Mouse (Mus musculus) liver, adult 2 months (tissue): Measurements from ENCODE around the gene Catsperd. TPM values are rescaled to one million over a fixed set of nuclear protein-coding genes. Genes with fewer than 3 reads are reported as not detected.

ENCODE experiments used
- DNase-seq: peaks from one replicate; pipeline ENCODE4 v3.0.0-alpha.2; 2011; ENCODE audit warnings: low read depth, low spot score; ENCODE audit errors: extremely low read depth
- H3K27ac ChIP-seq: fragments of 200-500 bp; replicated peaks from 2 replicates; pipeline ENCODE4 v1.5.1; 2012; ENCODE audit warnings: low read depth, mild to moderate bottlenecking, control low read depth, inconsistent platforms, low read length; ENCODE audit not compliant: insufficient read depth
- H3K27me3 ChIP-seq: fragments of 200-500 bp; 2 replicates; pipeline ENCODE4 v1.6.1; 2012; ENCODE audit warnings: mild to moderate bottlenecking, moderate library complexity, low read length, inconsistent platforms; ENCODE audit not compliant: control insufficient read depth, insufficient read depth
- H3K36me3 ChIP-seq: fragments of 200-500 bp; 2 replicates; pipeline ENCODE4 v1.6.1; 2012; ENCODE audit warnings: low read length, inconsistent platforms; ENCODE audit not compliant: control insufficient read depth, insufficient read depth
- H3K4me1 ChIP-seq: fragments of 200-500 bp; 2 replicates; pipeline ENCODE4 v1.6.1; 2011; ENCODE audit warnings: low read length; ENCODE audit not compliant: control insufficient read depth, insufficient read depth
- H3K4me3 ChIP-seq: fragments of 200-500 bp; 2 replicates; pipeline ENCODE4 v1.5.1; 2011; ENCODE audit warnings: low read depth, mild to moderate bottlenecking, control low read depth, low read length, moderate library complexity; ENCODE audit not compliant: insufficient read depth
- H3K79me2 ChIP-seq: fragments of 200-500 bp; 2 replicates; pipeline ENCODE4 v1.6.1; 2012; ENCODE audit warnings: inconsistent platforms, mild to moderate bottlenecking, low read length, moderate library complexity; ENCODE audit not compliant: control insufficient read depth, insufficient read depth
- H3K9ac ChIP-seq: fragments of 200-500 bp; 2 replicates; pipeline ENCODE4 v1.6.1; 2012; ENCODE audit warnings: low read depth, mild to moderate bottlenecking, control low read depth, inconsistent platforms, low read length
- CTCF ChIP-seq: fragments of 200-500 bp; IDR thresholded peaks from 2 replicates; pipeline ENCODE4 v1.5.1; 2011; ENCODE audit warnings: low read depth, low read length, control low read depth
- POLR2A ChIP-seq: fragments of 200-500 bp; IDR thresholded peaks from 2 replicates; pipeline ENCODE4 v1.6.1; 2011; ENCODE audit warnings: low read length, control low read depth; ENCODE audit not compliant: insufficient read depth; ENCODE audit errors: extremely low read depth
- WGBS: fragments of 180-500 bp; shearing (Covaris S2); methylation state at CpG from one replicate; pipeline ENCODE4 v1.1.7; 2018; 5-methylcytosine and 5-hydroxymethylcytosine counted together
- polyA plus RNA-seq: library from polyadenylated mRNA; depleted of rRNA; stranded (reverse); fragments of >200 nt; gene quantifications from 2 replicates; pipeline ENCODE4 v1.2.3, GENCODE M21; 2012
- total RNA-seq: library from RNA; depleted of rRNA; stranded (reverse); fragments of >200 nt; gene quantifications from 2 replicates; pipeline ENCODE4 v1.2.3, GENCODE M21; 2014

The Catsperd gene
- total and polyA plus RNA-seq, 2 experiments, result 1.0 to 4.0 TPM

DNA sequence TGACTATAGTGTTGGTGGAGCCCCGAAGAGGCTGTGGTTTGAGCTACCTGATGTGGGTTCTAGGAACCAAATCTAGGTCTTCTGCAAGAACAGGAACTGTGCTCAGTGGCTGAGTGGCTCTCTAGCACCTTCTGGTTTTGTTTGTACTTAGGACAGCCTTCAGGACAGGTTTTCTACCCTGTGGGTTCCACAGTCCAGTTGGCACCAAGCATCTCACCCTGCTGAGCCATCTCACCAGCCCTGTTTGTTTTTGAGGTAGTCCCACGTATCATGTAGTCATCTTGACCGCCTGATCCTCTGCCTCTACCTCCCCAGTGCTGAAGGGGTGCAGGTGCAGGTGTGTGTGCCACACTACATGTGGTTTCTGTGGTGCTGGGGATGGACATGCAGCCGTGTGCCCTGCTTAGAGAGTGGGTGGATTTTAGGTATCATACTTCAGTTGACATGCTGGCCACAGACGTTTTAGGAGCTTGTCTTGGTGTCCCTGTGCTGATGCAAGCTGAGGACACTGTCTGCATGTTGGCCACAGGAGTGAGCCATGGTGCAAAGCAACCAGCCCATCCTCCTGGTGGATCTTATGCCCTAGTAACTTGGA, 55.7 kb downstream of the Catsperd start:
- Histone ChIP-seq H3K79me2 (peaks cover 41% of the 10 kb centered on the region), H3K9ac (no peak overlapping the region), H3K27ac (peak overlapping the region; percentile 61), H3K4me1 (peaks cover 45% of the 10 kb centered on the region), H3K27me3 (no peaks in the 10 kb centered on the region), H3K36me3 (no peaks in the 10 kb centered on the region; the same call in 1 of the 2 replicates), H3K4me3 (no peak overlapping the region)
- peak; percentile 85 for DNase-seq
- no peak for TF ChIP-seq POLR2A
- TF ChIP-seq CTCF, result no peak
- WGBS, result 37% methylated on average over 5 of the region's 5 CpGs

DNA sequence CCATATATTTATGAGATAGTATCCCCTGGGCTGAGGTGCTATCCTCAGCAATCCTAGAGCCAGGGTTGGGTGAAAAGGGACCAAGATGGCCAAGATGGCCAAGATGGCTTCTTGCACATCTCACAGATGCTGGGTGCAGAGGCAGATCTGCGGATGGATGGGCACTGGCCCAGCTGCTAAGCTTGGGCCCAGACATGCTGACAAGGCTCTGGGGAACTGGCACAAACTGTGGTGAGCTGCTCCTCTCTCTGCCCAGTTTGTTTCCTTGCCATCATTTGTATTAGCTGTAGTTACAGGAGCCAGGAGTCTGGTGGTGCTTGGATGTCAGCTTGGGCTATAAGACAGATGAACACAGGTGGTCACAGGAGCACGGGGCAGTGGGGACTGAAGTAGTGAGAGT, 56.7 kb downstream of the Catsperd start:
- peaks cover 3% of the 10 kb centered on the region; the same call in 1 of the 2 replicates for H3K36me3 ChIP-seq
- H3K27ac ChIP-seq, result peak overlapping the region; percentile 64; the same call in 1 of the 2 replicates
- H3K27me3 ChIP-seq, result no peaks in the 10 kb centered on the region
- peaks cover 45% of the 10 kb centered on the region for H3K4me1 ChIP-seq
- TF ChIP-seq CTCF, result no peak
- no peak for TF ChIP-seq POLR2A
- WGBS, result 59% methylated on average over 2 of the region's 2 CpGs
- DNase-seq, result no peak
- H3K4me3 ChIP-seq, result no peak overlapping the region
- H3K79me2 ChIP-seq, result peaks cover 33% of the 10 kb centered on the region
- no peak overlapping the region for H3K9ac ChIP-seq

DNA sequence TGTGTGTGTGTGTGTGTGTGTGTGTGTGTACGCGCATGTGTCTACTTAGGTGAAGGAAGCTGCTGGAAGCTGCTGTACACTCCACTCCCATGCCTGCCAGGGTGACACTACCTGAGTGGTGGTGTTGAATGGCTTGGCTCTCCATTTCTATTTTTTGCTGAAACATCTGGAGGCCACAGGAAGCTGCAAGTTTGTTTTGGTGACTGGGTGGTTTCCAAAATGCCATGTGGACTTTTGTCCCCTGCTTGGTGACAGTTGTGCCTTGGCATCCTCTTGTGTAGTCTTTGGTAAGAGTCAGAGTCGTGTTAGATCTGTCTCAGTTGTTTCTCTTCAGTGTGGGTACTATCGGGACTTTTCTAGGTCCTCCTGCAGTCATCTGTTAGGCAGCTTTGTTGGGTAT, 58.9 kb downstream of the Catsperd start:
- Histone ChIP-seq H3K27me3 (no peaks in the 10 kb centered on the region), H3K36me3 (peaks cover 4% of the 10 kb centered on the region; the same call in 1 of the 2 replicates), H3K4me1 (peaks cover 45% of the 10 kb centered on the region), H3K4me3 (no peak overlapping the region), H3K79me2 (peaks cover 27% of the 10 kb centered on the region; the same call in 1 of the 2 replicates), H3K9ac (0 out of 2 replicates have a peak overlapping the region, but pooled peaks have one; percentile 4), H3K27ac (peak overlapping the region; percentile 68)
- DNase-seq, result peak; percentile 95
- WGBS, result 34% methylated on average over 4 of the region's 4 CpGs
- no peak for TF ChIP-seq CTCF
- no peak for TF ChIP-seq POLR2A

DNA sequence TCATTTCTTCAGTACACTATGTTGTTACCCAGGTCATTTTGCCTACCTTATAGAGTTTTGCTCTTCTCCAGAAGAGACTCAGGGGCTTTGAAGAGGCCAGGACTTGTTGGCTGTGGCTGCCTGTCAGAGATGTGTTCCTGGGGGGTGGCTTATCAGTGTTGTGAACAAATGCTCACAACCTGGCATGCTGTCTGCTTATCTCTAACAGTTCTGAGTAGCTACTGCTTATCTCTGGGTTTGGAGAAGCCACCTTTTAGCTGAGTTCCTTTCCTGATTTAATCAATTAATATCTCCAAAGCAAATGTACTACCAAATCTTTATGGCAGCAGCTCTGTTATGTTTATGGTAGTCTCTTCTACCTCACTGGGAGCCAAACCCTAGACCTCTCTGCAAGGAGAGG, 60.1 kb downstream of the Catsperd start:
- no peak overlapping the region for H3K27ac ChIP-seq
- no peak overlapping the region for H3K4me3 ChIP-seq
- peaks cover 32% of the 10 kb centered on the region; the same call in 1 of the 2 replicates for H3K79me2 ChIP-seq
- H3K36me3 ChIP-seq, result peaks cover 4% of the 10 kb centered on the region; the same call in 1 of the 2 replicates
- H3K4me1 ChIP-seq, result peaks cover 36% of the 10 kb centered on the region
- H3K27me3 ChIP-seq, result no peaks in the 10 kb centered on the region
- no peak for TF ChIP-seq POLR2A
- no peak for TF ChIP-seq CTCF
- no peak overlapping the region for H3K9ac ChIP-seq
- no peak for DNase-seq

DNA sequence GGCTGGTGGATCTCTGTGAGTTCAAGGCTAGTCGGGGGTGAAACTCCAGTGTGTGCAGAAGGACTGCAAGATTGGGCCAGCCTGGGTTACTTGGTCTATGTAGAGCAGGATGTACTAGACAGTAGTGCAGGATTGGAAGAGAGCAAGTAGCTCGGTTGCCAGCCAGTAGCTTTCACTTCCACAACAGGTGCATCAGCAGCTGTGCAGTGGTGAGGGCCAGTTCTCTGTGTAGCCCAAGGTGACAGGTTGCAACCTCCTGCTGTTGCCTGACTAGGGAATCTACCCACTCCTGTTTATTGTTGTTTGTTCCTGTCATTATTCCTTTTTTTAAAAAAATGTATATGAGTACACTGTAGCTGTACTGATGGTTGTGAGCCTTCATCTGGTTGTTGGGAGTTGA, 60.7 kb downstream of the Catsperd start:
- no peak for DNase-seq
- WGBS, result 87% methylated on average over 2 of the region's 2 CpGs
- H3K27ac ChIP-seq, result no peak overlapping the region
- peaks cover 33% of the 10 kb centered on the region; the same call in 1 of the 2 replicates for H3K79me2 ChIP-seq
- H3K27me3 ChIP-seq, result no peaks in the 10 kb centered on the region
- H3K36me3 ChIP-seq, result peaks cover 4% of the 10 kb centered on the region; the same call in 1 of the 2 replicates
- no peak for TF ChIP-seq CTCF
- H3K4me3 ChIP-seq, result no peak overlapping the region
- no peak overlapping the region for H3K9ac ChIP-seq
- H3K4me1 ChIP-seq, result peaks cover 33% of the 10 kb centered on the region

DNA sequence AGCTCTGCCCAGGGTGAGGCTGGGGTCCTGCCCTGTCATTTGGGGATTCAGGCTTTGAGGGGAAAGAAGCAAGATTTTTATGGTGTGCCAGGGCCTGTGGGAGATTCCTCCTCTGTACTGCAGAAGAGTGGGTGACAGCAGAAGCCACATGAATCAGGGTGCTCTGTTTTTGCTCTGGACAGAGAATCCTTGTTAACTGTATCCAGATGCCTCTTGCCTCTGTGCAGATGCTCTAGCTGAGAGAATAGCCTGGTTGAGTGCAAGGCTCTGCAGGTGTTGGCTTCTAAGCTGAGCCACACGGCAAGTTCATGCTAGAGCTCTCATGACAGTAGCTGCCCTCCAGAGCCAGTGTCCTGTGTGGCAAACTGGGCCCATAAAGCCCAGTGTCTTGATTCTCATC, 65.5 kb downstream of the Catsperd start:
- Histone ChIP-seq H3K79me2 (peaks cover 21% of the 10 kb centered on the region; the same call in 1 of the 2 replicates), H3K27me3 (no peaks in the 10 kb centered on the region), H3K4me1 (no peaks in the 10 kb centered on the region), H3K4me3 (no peak overlapping the region), H3K36me3 (peaks cover 18% of the 10 kb centered on the region; the same call in 1 of the 2 replicates), H3K27ac (no peak overlapping the region), H3K9ac (no peak overlapping the region)
- 74% methylated on average over 1 of the region's 1 CpGs for WGBS
- DNase-seq, result no peak
- TF ChIP-seq POLR2A, result no peak
- TF ChIP-seq CTCF, result no peak
